Mouse (Mus musculus) midbrain, embryonic 11.5 days (tissue): ENCODE data around the gene Cfap299. TPM values are rescaled to one million over a fixed set of nuclear protein-coding genes. Genes with fewer than 3 reads are reported as not detected.
"Not testable (repeated sequence)": the region's sequence is repeated elsewhere in the genome, so short reads cannot be mapped to it uniquely, and the experiment has no call there.

Experiments
- ATAC-seq: fragments of 200-750 bp; cut with Nextera tagmentation; 2 replicates; pipeline ENCODE4 v1.8.0; 2017; ENCODE audit warnings: moderate TSS enrichment, moderate library complexity; ENCODE audit not compliant: low FRiP score
- DNase-seq: peaks from one replicate; pipeline ENCODE4 v3.0.0; 2015; ENCODE audit warnings: low spot score; ENCODE audit errors: missing footprints
- H3K27ac ChIP-seq: fragments of 300-500 bp; sonication (generic); 2 replicates; pipeline ENCODE4 v1.5.1; 2014; ENCODE audit warnings: low read depth, low read length
- H3K27me3 ChIP-seq: fragments of 300-500 bp; sonication (generic); 2 replicates; pipeline ENCODE4 v1.6.1; 2014; ENCODE audit warnings: mild to moderate bottlenecking, low read length, moderate library complexity, mixed read lengths; ENCODE audit not compliant: control insufficient read depth, insufficient read depth
- H3K36me3 ChIP-seq: fragments of 300-500 bp; sonication (generic); 2 replicates; pipeline ENCODE4 v1.6.1; 2014; ENCODE audit warnings: mild to moderate bottlenecking, low read length, moderate library complexity, mixed read lengths; ENCODE audit not compliant: control insufficient read depth, insufficient read depth
- H3K4me1 ChIP-seq: fragments of 300-500 bp; sonication (generic); 2 replicates; pipeline ENCODE4 v1.6.1; 2014; ENCODE audit warnings: low read length; ENCODE audit not compliant: control insufficient read depth, insufficient read depth
- H3K4me2 ChIP-seq: fragments of 300-500 bp; sonication (generic); 2 replicates; pipeline ENCODE4 v1.6.1; 2014; ENCODE audit warnings: mild to moderate bottlenecking, moderate library complexity
- H3K4me3 ChIP-seq: fragments of 300-500 bp; sonication (generic); 2 replicates; pipeline ENCODE4 v1.5.1; 2014; ENCODE audit warnings: low read depth, low read length
- H3K9ac ChIP-seq: fragments of 300-500 bp; sonication (generic); 2 replicates; pipeline ENCODE4 v1.6.1; 2014; ENCODE audit warnings: low read length
- H3K9me3 ChIP-seq: fragments of 300-500 bp; sonication (generic); 2 replicates; pipeline ENCODE4 v1.6.1; 2016; ENCODE audit warnings: low read length; ENCODE audit not compliant: control insufficient read depth
- WGBS: fragments of 180-500 bp; shearing (Covaris S2); extraction: QIAGEN DNeasy Blood & Tissue Kit; methylation state at CpG from one replicate; pipeline ENCODE4 v1.1.7; 2014; 5-methylcytosine and 5-hydroxymethylcytosine counted together
- polyA plus RNA-seq: library from polyadenylated mRNA; unstranded; fragments of >200 nt; fragmentation: Nextera tagmentation; extraction: Ambion mirVana; gene quantifications from 2 replicates; pipeline ENCODE4 v1.2.1, GENCODE M21; 2014

Gene Cfap299
- polyA plus RNA-seq, 1 experiment from 2014 or later = 0.37 TPM

DNA sequence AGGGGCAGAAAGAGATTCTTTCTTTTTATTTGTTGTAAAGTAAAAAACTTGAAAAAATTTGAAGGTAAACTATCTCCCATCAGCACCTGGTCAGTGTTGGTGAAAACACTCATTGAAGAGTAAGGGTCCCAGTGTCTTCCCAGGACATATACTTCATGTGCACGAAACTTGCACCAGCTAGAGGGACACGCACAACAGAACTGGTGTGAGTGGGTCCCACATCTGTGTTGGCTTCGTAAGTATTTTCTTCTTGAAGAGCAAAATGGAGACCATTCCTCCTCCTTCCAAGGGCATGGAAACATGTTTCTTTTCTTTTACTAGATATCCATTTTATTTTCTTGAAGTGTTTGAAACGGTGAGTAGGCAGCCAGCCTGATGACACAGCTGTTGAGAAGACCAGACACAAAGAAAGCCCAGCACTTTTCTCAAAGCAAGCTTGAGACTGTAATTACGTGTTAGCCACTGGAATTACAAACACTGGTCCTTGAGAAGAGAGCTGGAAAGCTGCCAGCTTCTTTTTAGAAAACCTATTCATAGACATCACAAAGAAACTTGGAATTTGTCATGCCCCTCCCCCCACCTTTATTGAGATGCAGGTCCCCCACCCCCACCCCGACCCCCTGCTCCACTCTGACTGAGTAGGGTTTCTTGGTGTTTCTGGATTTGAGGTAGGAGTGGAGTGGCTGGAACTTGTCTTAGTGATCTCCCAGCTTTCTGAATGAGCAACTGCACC is 237.5 kb downstream of the Cfap299 start:
- Histone ChIP-seq H3K9ac (no peak overlapping the region), H3K27me3 (no peaks in the 10 kb centered on the region), H3K36me3 (no peaks in the 10 kb centered on the region), H3K4me1 (peaks cover 9% of the 10 kb centered on the region), H3K9me3 (no peaks in the 10 kb centered on the region), H3K27ac (peak overlapping the region; percentile 44; the same call in 1 of the 2 replicates), H3K4me2 (no peak overlapping the region), H3K4me3 (no peak overlapping the region)
- WGBS = 42% methylated on average over 6 of the region's 6 CpGs
- DNase-seq = peak; percentile 89
- peak; percentile 84 for ATAC-seq

DNA sequence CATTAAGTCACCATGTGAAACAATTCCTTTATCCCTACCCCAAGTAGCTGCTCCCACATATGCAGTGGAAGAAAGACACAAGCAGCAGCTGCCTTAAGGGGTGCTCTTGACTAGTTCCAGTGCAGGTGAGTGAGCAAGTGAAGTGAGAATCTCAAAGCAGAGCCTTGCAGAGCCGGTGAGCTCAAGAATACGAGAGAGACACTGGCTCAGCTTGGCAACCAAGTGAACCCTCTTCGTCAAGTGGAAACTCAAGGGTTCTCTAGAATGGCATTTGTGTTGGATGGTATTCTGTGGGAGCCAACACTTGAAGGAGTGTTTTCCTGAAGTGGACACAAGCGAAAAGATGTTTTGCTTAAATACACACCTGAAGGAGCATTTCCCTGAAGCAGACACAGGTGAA is 239.4 kb downstream of the Cfap299 start:
- peaks cover 9% of the 10 kb centered on the region for H3K4me1 ChIP-seq
- peak; percentile 62 for DNase-seq
- H3K9ac ChIP-seq = no peak overlapping the region
- H3K36me3 ChIP-seq = no peaks in the 10 kb centered on the region
- H3K9me3 ChIP-seq = no peaks in the 10 kb centered on the region
- no peak overlapping the region for H3K27ac ChIP-seq
- no peaks in the 10 kb centered on the region for H3K27me3 ChIP-seq
- no peak overlapping the region for H3K4me2 ChIP-seq
- WGBS = 97% methylated on average over 4 of the region's 4 CpGs
- no peak for ATAC-seq
- H3K4me3 ChIP-seq = no peak overlapping the region

DNA sequence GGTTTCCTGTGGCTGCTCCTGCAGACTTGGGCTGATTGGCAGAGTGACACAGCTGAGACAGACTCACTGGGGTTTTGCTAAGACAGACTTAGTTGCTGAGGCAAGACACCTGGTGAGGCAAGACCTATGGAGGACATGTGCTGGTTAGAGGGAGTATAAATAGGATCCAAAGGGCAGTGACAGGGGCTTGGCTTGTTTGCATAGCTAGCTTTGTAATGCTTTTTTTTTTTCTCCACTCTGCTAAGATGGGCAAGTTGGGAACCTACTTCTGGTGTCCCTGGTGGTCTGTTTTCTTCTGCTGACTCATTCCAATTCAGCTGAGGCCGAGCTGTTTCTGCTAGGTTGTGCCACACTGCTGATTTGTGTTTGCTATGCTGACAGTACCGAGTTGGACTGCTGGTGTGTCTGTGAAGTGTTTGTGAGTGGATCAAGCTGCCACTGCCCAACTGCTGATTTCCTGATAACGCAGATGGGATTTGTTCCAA is 240.0 kb downstream of the Cfap299 start:
- Histone ChIP-seq H3K9me3 (no peaks in the 10 kb centered on the region), H3K4me3 (no peak overlapping the region), H3K36me3 (no peaks in the 10 kb centered on the region), H3K4me1 (peaks cover 7% of the 10 kb centered on the region), H3K4me2 (no peak overlapping the region), H3K9ac (no peak overlapping the region), H3K27me3 (no peaks in the 10 kb centered on the region), H3K27ac (no peak overlapping the region)
- ATAC-seq (no peak), DNase-seq (peak; percentile 69)
- 67% methylated on average over 3 of the region's 3 CpGs for WGBS

DNA sequence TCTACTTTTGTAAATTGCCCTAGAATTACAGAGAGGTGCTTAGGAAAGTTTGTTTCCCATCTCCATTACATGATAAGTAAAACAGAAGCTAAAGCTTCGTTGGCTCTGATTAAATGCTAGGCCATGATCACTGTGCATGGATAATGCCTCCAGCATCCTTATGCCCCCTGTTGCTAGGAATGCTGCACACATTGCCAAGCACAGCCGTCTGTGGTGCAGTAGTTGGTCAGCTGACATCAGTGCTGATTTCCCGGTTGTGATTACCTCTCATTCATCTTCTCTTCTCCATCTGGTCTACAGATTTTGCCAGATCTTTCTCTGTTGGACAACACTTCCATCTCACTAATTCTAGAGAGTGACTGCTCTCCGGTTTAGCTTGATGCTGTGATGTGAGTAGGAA is 243.3 kb downstream of the Cfap299 start:
- Histone ChIP-seq H3K4me1 (no peaks in the 10 kb centered on the region), H3K27me3 (no peaks in the 10 kb centered on the region), H3K36me3 (no peaks in the 10 kb centered on the region), H3K9ac (no peak overlapping the region), H3K27ac (no peak overlapping the region), H3K4me3 (no peak overlapping the region), H3K4me2 (no peak overlapping the region), H3K9me3 (no peaks in the 10 kb centered on the region)
- WGBS = 66% methylated on average over 4 of the region's 4 CpGs
- DNase-seq (peak; percentile 59), ATAC-seq (no peak)

DNA sequence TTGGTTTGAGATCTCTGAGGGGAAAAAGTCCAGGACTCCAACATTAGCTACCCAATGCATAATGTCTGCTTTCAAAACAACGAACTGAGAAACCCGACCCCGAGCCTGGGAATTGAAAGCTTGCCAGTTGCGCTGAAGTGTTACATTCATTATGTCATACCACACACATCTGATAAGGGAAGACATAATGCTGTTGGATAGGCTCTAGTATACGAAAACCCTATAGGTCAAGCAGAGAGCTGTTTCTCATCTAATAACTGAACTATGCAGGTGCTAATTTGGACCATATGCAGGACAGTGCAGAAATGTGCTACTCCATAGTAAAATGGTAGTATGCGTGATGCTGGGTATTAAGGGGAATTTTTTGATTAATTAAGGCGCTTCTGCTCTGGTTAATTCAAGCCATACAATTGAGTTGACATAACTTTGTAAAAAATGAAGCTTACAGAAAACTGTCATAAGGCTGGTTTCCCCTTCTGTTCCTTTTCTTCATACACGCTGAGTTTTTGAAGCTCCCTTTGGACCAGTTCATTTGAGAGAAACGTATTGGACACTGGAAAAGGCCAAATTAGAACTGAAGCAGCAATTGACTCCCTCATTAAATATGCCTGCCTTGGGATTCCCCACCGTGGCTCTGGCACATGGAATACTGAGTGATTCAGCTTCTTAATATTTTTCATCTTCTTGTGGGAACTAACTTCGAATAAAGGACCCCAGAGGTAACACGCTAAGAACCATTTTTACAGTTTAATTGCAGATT is 245.8 kb downstream of the Cfap299 start:
- no peaks in the 10 kb centered on the region for H3K36me3 ChIP-seq
- 70% methylated on average over 12 of the region's 12 CpGs for WGBS
- DNase-seq = peak; percentile 70
- ATAC-seq = no peak
- no peaks in the 10 kb centered on the region for H3K9me3 ChIP-seq
- H3K4me3 ChIP-seq = no peak overlapping the region
- no peaks in the 10 kb centered on the region for H3K4me1 ChIP-seq
- H3K27me3 ChIP-seq = no peaks in the 10 kb centered on the region
- H3K4me2 ChIP-seq = no peak overlapping the region
- no peak overlapping the region for H3K9ac ChIP-seq
- H3K27ac ChIP-seq = no peak overlapping the region

DNA sequence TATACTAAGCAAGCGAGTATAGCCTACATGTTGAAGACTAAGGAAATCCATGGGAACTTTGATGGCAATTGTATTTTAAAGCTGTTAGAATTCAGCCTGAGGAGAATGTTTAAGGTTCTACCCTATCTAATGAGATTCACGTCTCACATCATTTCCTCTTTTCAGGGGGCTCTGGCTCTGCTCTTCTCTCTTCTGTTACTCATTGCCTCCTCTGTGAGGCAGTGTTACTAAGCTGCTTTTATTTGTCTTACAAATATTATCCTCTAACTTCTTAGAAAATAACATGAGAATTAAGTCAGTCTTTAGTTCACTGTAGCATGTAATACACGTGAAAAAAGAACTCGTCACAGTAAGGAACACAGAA is 246.3 kb downstream of the Cfap299 start:
- H3K4me2 ChIP-seq = no peak overlapping the region
- H3K27ac ChIP-seq = no peak overlapping the region
- no peak for ATAC-seq

DNA sequence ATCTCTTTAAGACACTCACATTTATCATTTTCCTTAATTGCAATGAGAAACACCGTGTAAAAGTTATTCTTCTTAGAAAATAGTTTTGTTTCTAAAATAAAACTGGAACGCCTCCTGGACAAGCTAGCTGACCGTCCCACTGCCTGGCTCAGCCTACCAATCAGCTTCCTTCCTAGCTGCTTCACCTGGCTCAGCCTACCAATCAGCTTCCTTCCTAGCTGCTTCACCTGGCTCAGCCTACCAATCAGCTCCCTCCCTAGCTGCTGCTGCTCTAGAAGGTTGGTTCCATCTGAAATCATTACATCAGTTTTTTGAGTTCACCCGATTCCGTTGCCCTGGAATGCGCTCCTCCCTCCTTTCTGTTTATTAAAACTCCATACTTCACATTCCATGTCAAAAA is 247.4 kb downstream of the Cfap299 start:
- not testable (repeated sequence) for H3K9ac ChIP-seq, ATAC-seq, H3K27ac ChIP-seq, H3K27me3 ChIP-seq, H3K9me3 ChIP-seq, H3K36me3 ChIP-seq, H3K4me2 ChIP-seq, H3K4me1 ChIP-seq, H3K4me3 ChIP-seq
- DNase-seq = peak; percentile 54
- 92% methylated on average over 6 of the region's 6 CpGs for WGBS

More for the DNA sequence above, 246.3 kb downstream of the Cfap299 start:
- Histone ChIP-seq H3K4me3 (no peak overlapping the region), H3K27me3 (no peaks in the 10 kb centered on the region), H3K4me1 (no peaks in the 10 kb centered on the region), H3K9me3 (no peaks in the 10 kb centered on the region), H3K9ac (no peak overlapping the region), H3K36me3 (no peaks in the 10 kb centered on the region)
- no peak for DNase-seq
- WGBS = 71% methylated on average over 4 of the region's 4 CpGs

DNA sequence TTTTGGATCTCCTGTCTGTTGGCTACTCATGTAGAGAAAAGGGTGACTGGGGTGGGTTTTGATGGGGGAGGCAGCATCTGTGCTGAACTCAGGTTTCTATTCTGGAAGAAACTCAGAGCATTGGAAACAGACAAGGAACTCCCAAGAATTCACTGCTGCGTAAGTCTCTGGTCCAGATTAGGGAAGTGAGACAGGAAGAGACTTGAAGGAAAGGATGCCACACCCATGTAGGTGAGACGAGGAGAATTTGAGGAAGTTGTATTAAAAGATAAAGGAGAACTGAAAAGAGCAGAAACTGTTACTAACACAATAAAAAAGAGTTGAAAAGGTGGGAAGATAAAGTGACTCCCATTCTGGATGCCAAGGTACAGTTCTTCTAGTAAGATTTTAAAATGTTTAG is 249.3 kb downstream of the Cfap299 start:
- no peak overlapping the region for H3K4me2 ChIP-seq
- WGBS = 90% methylated on average over 2 of the region's 2 CpGs
- H3K4me3 ChIP-seq = no peak overlapping the region
- H3K4me1 ChIP-seq = no peaks in the 10 kb centered on the region
- H3K27ac ChIP-seq = no peak overlapping the region
- peak; percentile 23 for DNase-seq
- H3K9ac ChIP-seq = no peak overlapping the region
- no peaks in the 10 kb centered on the region for H3K27me3 ChIP-seq
- no peaks in the 10 kb centered on the region for H3K36me3 ChIP-seq
- ATAC-seq = no peak
- H3K9me3 ChIP-seq = no peaks in the 10 kb centered on the region

DNA sequence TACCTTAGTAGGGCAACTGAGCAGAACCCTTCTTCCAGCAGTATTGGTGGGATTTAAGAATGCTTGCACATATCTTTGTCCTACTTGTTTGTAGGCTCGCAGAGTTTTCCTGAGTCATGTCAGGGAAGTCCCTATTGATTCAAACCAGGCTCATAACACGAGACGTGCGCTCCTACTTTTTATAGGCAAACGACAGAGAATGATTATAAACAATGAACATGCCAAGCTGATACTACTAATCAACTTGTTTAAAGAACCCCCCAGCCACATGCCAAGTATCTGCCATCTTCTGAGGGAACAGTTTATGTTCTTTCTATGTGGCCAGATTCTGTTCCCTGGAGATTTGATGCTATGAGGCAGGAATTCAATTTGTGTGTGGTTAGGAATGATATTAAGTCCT is 251.7 kb downstream of the Cfap299 start:
- WGBS = 81% methylated on average over 5 of the region's 5 CpGs
- H3K9me3 ChIP-seq = no peaks in the 10 kb centered on the region
- no peaks in the 10 kb centered on the region for H3K27me3 ChIP-seq
- H3K36me3 ChIP-seq = no peaks in the 10 kb centered on the region
- H3K4me1 ChIP-seq = no peaks in the 10 kb centered on the region
- DNase-seq = peak; percentile 83
- H3K4me2 ChIP-seq = no peak overlapping the region
- H3K27ac ChIP-seq = no peak overlapping the region
- ATAC-seq = no peak
- H3K4me3 ChIP-seq = no peak overlapping the region
- H3K9ac ChIP-seq = no peak overlapping the region
